Mouse (Mus musculus): ENCODE measurements around the gene Akap4. TPM values are rescaled to one million over a fixed set of nuclear protein-coding genes. Genes with fewer than 3 reads are reported as not detected.

The Akap4 gene
- polyA plus RNA-seq, 1 experiment from 2014 or later = not detected

- H3K27ac ChIP-seq (ENCODE audit: low read length) = no peak overlapping the region
- no peak overlapping the region for H3K9ac ChIP-seq (ENCODE audit: low read length)
- no peaks in the 10 kb centered on the region for H3K27me3 ChIP-seq (ENCODE audit: control insufficient read depth, insufficient read depth, low read depth, low read length)
- no peak overlapping the region for H3K4me2 ChIP-seq (ENCODE audit: low read depth, low read length)
- no peaks in the 10 kb centered on the region for H3K9me3 ChIP-seq (ENCODE audit: control insufficient read depth, low read length)
- H3K4me1 ChIP-seq (replicated peaks; ENCODE audit: control insufficient read depth, insufficient read depth, low read length) = no peaks in the 10 kb centered on the region
- H3K36me3 ChIP-seq (ENCODE audit: control insufficient read depth, insufficient read depth, low read length) = no peaks in the 10 kb centered on the region
- WGBS = 68% methylated on average over 3 of the region's 3 CpGs
- no peak for ATAC-seq (ENCODE audit: low read depth)
- no peak overlapping the region for H3K4me3 ChIP-seq (ENCODE audit: low read length)
Measured at GRCm38 (mm10) chrX:7114885-7115284, 47.6 kb downstream of the Akap4 start.

GRCm38 (mm10) chrX:7121618-7122280, 54.4 kb downstream of the Akap4 start:
- WGBS = 69% methylated on average over 4 of the region's 4 CpGs
- Histone ChIP-seq H3K27ac (ENCODE audit: low read length) (no peak overlapping the region), H3K4me2 (ENCODE audit: low read depth, low read length) (no peak overlapping the region), H3K9ac (ENCODE audit: low read length) (no peak overlapping the region), H3K27me3 (ENCODE audit: control insufficient read depth, insufficient read depth, low read depth, low read length) (no peaks in the 10 kb centered on the region), H3K4me1 (replicated peaks; ENCODE audit: control insufficient read depth, insufficient read depth, low read length) (no peaks in the 10 kb centered on the region), H3K36me3 (ENCODE audit: control insufficient read depth, insufficient read depth, low read length) (no peaks in the 10 kb centered on the region), H3K9me3 (ENCODE audit: control insufficient read depth, low read length) (no peaks in the 10 kb centered on the region), H3K4me3 (ENCODE audit: low read length) (no peak overlapping the region)
- no peak for ATAC-seq (ENCODE audit: low read depth)

Other genes with a start within 250 kb of the Akap4 start
- gene Ccnb3, start 25.9 kb upstream of the Akap4 start, polyA plus RNA-seq (2015; fragmentation: Nextera tagmentation; extraction: Ambion mirVana) = not detected in 2 replicates

Measured in lung, embryonic 16.5 days (tissue).